Mouse (Mus musculus) frontal cortex, postnatal 10 days (tissue): ENCODE data around the gene Vmn1r86.
"Not testable (repeated sequence)": the region's sequence is repeated elsewhere in the genome, so short reads cannot be mapped to it uniquely, and the experiment has no call there.

Source experiments
- DNase-seq, 2 experiments: peaks; one replicate each; pipeline ENCODE4 v3.0.0; 2022; ENCODE audit warnings: low spot score in 2 of 2, mixed read lengths in 1 of 2

Gene Vmn1r86

DNA sequence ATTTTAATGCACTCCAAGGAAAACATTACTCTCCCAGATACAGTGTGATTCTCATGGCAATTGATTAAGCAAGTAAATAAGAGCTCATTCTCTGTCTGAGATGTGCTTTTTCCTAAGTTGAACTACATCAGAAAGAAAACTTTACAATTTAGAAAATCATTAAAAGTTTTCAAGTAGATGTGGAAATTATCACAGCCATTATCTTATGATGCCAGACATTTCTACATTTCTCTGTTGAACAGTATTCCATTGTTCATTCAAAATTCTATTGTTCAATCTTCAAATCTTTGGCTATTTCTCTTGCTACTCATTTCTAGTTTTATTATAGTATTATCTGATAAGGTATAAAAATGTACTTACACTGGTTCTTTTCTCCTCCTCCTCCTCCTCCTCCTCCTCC lies at the start of gene Vmn1r86:
Gene Vmn1r86, minus strand, starts transcription at position 101 of the 400 bp plus-strand sequence.
- DNase-seq: no peak

DNA sequence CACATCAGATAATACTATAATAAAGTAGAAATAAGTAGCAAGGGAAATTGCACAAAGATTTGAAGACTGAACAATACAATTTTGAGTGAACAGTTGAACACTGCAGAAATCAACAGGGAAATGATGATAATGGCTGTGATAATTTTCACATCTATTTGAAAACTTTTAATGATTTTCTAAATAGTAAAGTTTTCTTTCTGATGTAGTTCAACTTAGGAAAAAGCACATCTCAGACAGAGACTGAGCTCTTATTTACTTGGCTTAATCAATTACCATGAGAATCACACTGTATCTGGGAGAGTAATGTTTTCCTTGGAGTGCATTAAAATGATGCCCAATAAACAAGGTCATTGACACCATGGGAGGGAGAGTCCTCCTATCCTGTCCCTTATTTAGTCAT lies 39.6 kb upstream of the Vmn1r86 start, which contains the start of gene Vmn1r88:
Gene Vmn1r88, plus strand, starts transcription at position 301 of the 400 bp plus-strand sequence.
- DNase-seq: no peak

DNA sequence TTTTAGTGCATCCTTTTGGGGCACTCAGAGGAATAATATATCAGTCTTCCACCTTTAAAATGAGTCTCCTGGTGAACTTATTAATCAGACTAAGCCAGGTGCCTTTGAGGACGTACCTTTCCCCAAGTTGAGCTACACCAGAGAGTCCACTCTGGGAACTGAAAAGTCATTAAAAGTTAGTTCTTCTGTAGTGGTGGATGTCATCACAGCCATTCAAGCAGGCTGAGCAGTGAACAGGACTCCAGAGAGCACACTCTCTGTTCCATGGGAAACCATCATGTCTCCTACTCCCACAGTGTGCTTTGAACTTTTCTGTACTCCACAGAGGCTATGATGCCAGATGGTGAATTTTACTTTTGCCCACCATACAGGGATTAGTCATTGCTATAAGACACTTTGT lies 20.3 kb upstream of the Vmn1r86 start, which contains the start of gene Vmn1r87:
Gene Vmn1r87, minus strand, starts transcription at position 101 of the 400 bp plus-strand sequence.
- no peak for DNase-seq

DNA sequence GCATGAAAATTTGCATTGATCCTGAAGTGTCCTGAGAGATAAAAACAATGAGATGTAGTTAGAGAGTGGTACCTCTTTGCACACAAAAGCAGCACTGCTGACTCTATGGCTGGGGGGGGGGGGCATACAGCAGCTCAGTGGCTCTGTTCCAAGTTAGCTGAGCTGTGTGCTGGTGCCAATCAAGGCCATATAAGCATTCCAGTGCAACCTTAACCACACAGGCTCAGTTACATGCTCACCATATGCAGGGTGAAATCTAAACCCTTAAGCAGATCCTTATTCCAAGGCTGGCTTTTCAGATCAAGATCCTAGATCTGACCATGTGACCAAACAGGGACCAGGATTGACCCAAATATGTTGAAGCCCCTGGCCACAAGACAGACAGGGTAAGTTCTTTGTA lies 17.6 kb upstream of the Vmn1r86 start:
- DNase-seq: no peak

DNA sequence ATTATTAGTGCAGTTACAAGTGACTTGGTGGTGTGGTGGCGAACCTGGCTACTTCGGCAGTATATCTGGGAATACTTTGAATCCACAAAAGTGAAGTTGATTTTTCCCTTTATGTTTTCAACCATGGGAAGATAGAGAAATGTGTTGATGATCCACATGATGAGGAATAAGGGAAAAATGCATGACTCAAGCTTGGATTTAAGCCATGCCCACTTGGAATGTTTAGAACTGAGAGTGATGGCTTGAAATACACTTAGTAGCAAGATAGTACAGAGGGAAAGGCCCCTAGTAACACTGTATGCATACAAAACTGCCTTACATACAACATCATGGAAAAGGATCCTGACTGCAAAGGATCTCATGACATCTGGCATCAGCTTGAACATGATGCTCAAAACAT lies 12.1 kb upstream of the Vmn1r86 start:
- DNase-seq: no peak

DNA sequence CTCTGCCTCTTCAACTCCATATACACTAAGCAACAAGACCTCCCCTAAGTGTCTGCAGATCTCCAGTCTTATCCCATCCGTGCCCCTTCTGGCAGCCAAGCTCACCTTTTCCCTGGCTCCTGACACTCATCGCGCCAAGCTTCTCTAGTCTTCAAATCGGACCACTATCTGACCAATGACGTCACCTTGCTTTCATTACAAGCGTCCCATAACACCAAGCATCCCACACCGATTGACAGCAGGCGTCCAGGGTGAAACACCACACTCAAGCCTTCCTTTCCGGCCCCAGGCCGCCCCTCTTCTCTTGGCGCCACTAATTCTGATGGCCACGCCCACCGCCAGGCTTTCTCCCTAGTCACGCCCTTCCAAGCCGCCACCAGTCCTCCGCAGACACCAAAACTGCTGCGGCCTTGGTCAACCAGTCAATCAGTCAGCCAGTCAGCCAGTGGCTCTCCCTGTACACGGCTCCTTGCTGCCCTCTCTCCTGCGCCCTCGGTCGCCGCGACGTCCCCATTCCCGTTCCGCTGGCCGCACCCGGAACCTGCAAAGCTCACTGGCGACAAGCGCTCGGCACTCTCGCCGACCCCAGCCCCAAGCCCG lies 3.9 kb upstream of the Vmn1r86 start:
- peak in 1 of 2 experiments; percentile 6 for DNase-seq

DNA sequence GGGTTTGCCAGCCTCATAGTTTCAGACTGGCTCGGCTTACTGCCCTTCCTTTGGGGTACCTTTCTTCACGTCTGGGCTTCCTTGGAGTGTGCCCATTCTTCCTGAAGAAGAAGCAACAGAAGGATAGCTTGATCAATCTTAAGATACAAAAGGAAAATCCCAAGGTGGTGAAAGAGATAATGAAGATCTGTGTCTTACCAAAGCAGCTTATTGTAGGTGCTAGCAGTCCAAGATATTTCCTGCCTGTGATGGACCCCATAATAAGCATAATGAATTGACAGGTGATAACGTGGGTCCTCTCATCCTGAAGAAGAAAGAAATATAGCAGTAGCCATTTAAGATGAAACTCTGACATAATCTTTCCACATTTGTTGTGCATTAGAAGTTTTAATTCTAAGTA lies 24.6 kb downstream of the Vmn1r86 start, which contains the start of gene Vmn1r85:
Gene Vmn1r85, minus strand, starts transcription at position 101 of the 400 bp plus-strand sequence.
- DNase-seq: no peak

DNA sequence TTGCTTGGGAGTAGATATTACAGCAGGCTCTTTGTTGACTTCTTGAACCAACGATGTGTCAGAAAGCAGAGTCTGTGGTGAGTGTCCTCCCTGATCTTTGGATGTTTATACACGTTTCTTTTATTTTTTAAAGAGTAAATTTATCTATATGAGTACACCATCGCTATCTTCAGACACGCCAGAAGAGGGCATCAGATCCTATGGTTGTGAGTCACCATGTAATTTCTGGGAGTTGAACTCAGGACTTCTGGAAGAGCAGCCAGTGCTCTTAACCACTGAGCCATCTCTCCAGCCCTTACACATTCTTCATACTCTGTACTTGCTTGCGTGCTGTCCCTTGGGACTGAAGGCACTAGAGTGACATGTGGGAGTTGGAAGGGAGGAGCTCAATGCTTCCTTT lies 47.4 kb downstream of the Vmn1r86 start:
- DNase-seq: no peak

DNA sequence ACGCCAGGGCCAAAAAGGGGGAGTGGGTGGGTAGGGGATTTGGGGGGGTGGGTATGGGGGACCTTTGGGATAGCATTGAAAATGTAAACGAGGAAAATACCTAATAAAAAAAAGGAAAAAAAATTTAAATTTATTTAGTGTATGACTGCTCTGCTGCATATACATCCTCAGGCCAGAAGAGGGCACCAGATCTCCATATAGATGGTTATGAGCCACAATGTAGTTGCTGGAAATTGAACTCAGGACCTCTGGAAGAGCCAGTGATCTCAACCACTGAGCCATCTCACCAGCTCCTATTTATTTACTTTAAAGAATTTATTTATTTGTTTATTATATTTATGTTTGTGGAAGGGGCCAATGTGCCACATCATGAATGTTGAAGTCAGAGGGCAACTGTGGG lies 56.3 kb downstream of the Vmn1r86 start:
- not testable (repeated sequence) for DNase-seq

DNA sequence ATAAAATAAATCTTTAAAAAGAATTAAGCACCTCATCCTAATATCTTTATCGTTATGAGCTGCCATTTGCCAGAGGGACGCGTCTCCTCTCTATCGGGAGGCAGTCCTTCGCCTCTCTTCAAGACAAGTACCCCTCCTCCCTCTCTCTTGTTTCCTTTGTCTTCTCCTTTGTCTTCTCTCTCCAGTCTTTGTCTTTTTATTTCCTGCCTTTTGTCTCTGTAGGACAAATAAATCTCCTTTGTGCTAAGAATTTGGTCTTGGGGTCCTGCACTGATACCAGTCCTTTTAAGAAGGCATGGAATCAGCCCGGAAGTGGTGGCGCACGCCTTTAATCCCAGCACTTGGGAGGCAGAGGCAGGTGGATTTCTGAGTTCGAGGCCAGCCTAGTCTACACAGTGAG lies 60.2 kb downstream of the Vmn1r86 start:
- no peak for DNase-seq

DNA sequence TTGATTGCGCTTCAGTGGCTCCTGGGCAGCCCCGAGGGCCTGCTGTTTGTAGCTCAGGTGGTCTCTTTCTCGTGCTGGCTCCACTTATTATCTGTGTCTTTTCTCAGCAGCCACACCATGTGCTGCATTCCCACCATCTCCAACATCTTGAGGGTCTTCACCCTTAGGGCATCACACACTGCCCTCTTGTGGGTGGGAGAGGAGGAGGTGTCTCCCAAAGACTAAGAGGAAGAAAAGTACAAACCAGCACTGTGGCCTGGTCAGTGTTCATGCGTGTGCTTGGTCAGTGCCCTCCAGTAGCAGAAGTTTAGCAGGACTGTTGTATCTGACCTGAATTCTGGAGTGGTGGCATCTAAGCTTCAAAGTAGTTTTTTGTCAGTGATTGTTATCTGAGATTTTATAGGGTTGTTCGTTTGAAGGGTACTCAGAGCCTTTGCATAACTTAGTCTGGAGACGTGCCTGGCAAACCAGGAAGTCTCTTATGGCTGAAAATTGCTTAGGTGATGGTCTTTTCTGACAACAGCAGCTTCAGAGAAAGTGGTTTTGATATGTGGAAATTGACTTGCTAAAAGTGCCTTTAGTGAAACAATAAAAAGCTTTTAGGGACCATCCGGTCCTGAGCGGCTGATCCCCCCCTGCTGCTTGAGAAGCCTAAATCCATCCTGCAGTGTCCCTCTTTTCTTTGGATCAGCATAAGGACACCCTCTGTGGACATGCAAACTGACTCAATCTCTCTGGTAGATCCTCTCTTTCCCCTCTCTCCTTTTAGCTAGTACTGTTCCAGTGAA lies 62.6 kb downstream of the Vmn1r86 start:
- DNase-seq: no peak

DNA sequence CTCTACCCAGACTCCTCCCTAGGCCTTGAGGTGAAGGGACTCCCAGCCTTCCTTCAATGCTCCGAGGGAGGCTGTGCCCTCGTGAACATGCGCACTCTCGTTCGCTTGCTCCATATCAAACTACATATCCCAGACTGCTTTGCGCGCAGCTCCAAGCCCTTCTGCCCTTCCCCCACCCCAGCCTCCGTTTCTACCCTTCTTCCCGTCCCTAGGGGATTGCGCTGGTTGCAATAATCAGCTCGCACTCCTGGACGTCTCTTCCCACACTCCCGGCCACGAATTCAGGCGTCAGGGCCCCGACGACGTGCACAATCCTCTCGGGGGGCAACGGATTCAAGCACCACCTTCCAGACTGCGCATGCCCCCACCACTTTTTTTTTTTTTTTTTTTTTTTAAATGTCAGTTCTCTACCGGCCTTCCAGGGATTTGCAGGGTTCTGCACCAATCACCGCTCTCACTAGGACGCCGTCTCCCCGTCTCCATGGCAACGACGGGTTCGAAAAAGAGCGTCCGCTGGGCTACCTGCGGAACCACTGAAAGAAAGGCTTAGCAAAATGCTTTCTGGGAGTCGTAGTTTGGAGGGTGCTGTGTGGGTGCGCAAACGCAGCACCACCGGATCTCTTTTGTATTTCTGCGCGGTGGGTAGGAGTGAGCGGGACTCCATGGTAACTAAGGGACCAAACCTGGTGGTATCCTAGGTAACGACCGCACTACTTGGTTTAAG lies 65.3 kb downstream of the Vmn1r86 start, which contains the start of gene Mzf1:
Gene Mzf1, minus strand, starts transcription at position 478 of the 724 bp plus-strand sequence.
- DNase-seq: peak; percentile 95 to 97

DNA sequence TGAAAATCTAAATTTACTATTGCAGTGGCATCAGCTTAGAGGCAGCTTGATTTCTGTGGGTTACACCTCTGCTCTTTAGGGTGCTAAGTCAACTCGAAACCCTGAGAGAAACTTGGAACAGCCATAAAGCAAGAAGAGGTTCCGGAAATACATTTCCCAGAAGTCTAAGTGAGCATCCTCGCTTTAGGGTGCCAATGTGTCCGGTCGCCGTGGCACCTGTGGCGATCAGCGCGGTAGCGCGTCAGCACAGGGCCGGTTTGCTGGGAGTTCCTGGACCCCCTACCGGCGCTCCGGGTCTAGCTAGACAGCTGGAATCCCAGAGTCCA lies 65.8 kb downstream of the Vmn1r86 start:
- DNase-seq: no peak

DNA sequence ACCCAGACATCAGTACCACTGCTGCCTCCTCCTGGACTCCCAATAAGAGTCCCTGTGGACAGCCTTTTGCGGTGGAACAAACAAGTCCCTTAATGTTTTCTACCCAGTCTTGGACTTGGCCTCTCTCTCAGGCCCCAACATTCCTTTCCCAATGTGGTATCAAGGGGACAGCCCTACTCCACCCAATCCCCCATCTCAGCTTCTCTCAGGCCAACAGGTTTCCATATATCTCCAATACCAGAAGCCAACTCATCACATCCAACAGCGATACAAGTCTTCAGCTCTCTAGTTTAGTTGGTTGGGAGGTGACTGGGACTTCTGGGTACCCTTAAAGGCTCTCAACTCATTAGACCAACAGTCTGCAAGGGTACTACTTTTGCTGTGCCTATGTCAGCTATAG lies 66.2 kb downstream of the Vmn1r86 start:
- peak; percentile 6 to 8 for DNase-seq

DNA sequence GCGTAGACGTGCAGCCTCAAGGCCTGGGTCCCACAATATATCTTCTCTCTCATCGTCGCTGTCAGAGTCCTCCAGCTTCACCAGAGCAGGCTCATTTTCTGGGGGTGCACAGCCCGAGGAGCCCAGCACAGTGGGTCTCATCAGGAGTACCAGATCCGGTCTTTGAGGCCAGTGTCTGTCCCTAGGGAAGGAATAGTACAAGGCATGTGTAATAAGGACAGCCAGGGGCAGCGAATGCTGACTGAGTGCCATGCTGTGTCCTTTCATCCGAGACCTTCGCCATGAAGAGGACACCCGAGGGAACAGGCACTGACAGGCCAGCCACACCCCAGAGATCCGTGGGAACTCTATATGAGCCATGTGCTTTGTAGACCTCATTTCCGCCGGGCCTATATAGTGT lies 66.7 kb downstream of the Vmn1r86 start:
- peak; percentile 11 to 12 for DNase-seq
